Mouse (Mus musculus): Measurements from ENCODE around the gene Unc50.

Gene Unc50

GRCm38 (mm10) chr1:37448361-37449095 lies 18.6 kb downstream of the Unc50 start:
- DNase-seq (ENCODE audit: low spot score in 2 of 2): peak; percentile 31 to 60

- DNase-seq (ENCODE audit: low spot score in 2 of 2): peak; percentile 25 to 44
Measured at GRCm38 (mm10) chr1:37451270-37451669, 21.3 kb downstream of the Unc50 start.

GRCm38 (mm10) chr1:37457546-37457945 lies 27.6 kb downstream of the Unc50 start:
- no peak for DNase-seq (ENCODE audit: low spot score in 2 of 2)

- DNase-seq (ENCODE audit: low spot score in 2 of 2): no peak
Measured at GRCm38 (mm10) chr1:37464878-37465452, 35.0 kb downstream of the Unc50 start.

GRCm38 (mm10) chr1:37466322-37466995 lies 36.5 kb downstream of the Unc50 start:
- no peak for DNase-seq (ENCODE audit: low spot score in 2 of 2)

- no peak for DNase-seq (ENCODE audit: low spot score in 2 of 2)
Measured at GRCm38 (mm10) chr1:37467806-37468205, 37.9 kb downstream of the Unc50 start.

- DNase-seq (ENCODE audit: low spot score in 2 of 2): no peak
Measured at GRCm38 (mm10) chr1:37469007-37469406, 39.1 kb downstream of the Unc50 start.

- DNase-seq (ENCODE audit: low spot score in 2 of 2): no peak
Measured at GRCm38 (mm10) chr1:37471179-37472148, 41.5 kb downstream of the Unc50 start.

GRCm38 (mm10) chr1:37473251-37473650 lies 43.3 kb downstream of the Unc50 start:
- DNase-seq (ENCODE audit: low spot score in 2 of 2): no peak

- no peak for DNase-seq (ENCODE audit: low spot score in 2 of 2)
Measured at GRCm38 (mm10) chr1:37474046-37474445, 44.1 kb downstream of the Unc50 start.

GRCm38 (mm10) chr1:37474634-37475190 lies 44.8 kb downstream of the Unc50 start:
- DNase-seq (ENCODE audit: low spot score in 2 of 2): no peak

- DNase-seq (ENCODE audit: low spot score in 2 of 2): no peak
Measured at GRCm38 (mm10) chr1:37475312-37475711, 45.4 kb downstream of the Unc50 start.

- DNase-seq (ENCODE audit: low spot score in 2 of 2): no peak
Measured at GRCm38 (mm10) chr1:37477250-37477649, 47.3 kb downstream of the Unc50 start.

- no peak for DNase-seq (ENCODE audit: low spot score in 2 of 2)
Measured at GRCm38 (mm10) chr1:37477928-37478327, 48.0 kb downstream of the Unc50 start.

GRCm38 (mm10) chr1:37478416-37478815 lies 48.5 kb downstream of the Unc50 start:
- no peak for DNase-seq (ENCODE audit: low spot score in 2 of 2)

- DNase-seq (ENCODE audit: low spot score in 2 of 2): peak in 1 of 2 experiments; percentile 13
Measured at GRCm38 (mm10) chr1:37479074-37479473, 49.1 kb downstream of the Unc50 start.

GRCm38 (mm10) chr1:37479759-37480158 lies 49.8 kb downstream of the Unc50 start:
- no peak for DNase-seq (ENCODE audit: low spot score in 2 of 2)

GRCm38 (mm10) chr1:37480731-37481130 lies 50.8 kb downstream of the Unc50 start:
- no peak for DNase-seq (ENCODE audit: low spot score in 2 of 2)

GRCm38 (mm10) chr1:37481331-37481730 lies 51.4 kb downstream of the Unc50 start:
- DNase-seq (ENCODE audit: low spot score in 2 of 2): no peak

- DNase-seq (ENCODE audit: low spot score in 2 of 2): no peak
Measured at GRCm38 (mm10) chr1:37484612-37485011, 54.7 kb downstream of the Unc50 start.

- no peak for DNase-seq (ENCODE audit: low spot score in 2 of 2)
Measured at GRCm38 (mm10) chr1:37486439-37486838, 56.5 kb downstream of the Unc50 start.

All from frontal cortex, postnatal 36 days (tissue).